Mouse (Mus musculus) layer of hippocampus, adult 8-10 months (tissue): ENCODE measurements at regions not wholly inside any gene's neighbourhood (a gene's known extent, or its start where the extent isn't known, plus 50 kb on each side); places are given as distances from the start of the nearest gene placed in this dataset.
A peak's percentile ranks its signal among the peaks of the same experiment; 100 is the strongest.
"Not testable (repeated sequence)": the region's sequence is repeated elsewhere in the genome, so short reads cannot be mapped to it uniquely, and the experiment has no call there.

ENCODE experiments used
- DNase-seq, 2 experiments: peaks; one replicate each; pipeline ENCODE4 v3.0.0; 2022; ENCODE audit warnings: low spot score in 2 of 2

GRCm38 (mm10) chr17:42956588-42956987 lies 59.8 kb upstream of the Tnfrsf21 start:
- no peak for DNase-seq

GRCm38 (mm10) chr17:42954722-42955121 lies 61.6 kb upstream of the Tnfrsf21 start:
- DNase-seq = no peak

- no peak for DNase-seq
Observed at GRCm38 (mm10) chr17:42944453-42944852, 68.0 kb upstream of the Cd2ap start.

- peak; percentile 33 to 62 for DNase-seq
Observed at GRCm38 (mm10) chr17:42943272-42943696, 66.8 kb upstream of the Cd2ap start.

GRCm38 (mm10) chr17:42939476-42939875 lies 63.0 kb upstream of the Cd2ap start:
- DNase-seq = no peak

GRCm38 (mm10) chr17:42938579-42938978 lies 62.1 kb upstream of the Cd2ap start:
- no peak for DNase-seq

GRCm38 (mm10) chr17:42937480-42937879 lies 61.0 kb upstream of the Cd2ap start:
- not testable (repeated sequence) for DNase-seq

GRCm38 (mm10) chr17:42934068-42934467 lies 57.6 kb upstream of the Cd2ap start:
- DNase-seq = no peak

GRCm38 (mm10) chr17:42933335-42934004 lies 57.0 kb upstream of the Cd2ap start:
- DNase-seq = no peak

GRCm38 (mm10) chr17:42927320-42927719 lies 50.9 kb upstream of the Cd2ap start:
- DNase-seq = no peak
